Mouse (Mus musculus) liver, embryonic 14.5 days (tissue): Measurements from ENCODE around the gene Abca4.

Source experiments
- CTCF ChIP-seq: IDR thresholded peaks from 2 replicates; pipeline ENCODE4 v1.5.1; 2016; ENCODE audit warnings: antibody characterized with exemption, low read depth, control low read depth
- EP300 ChIP-seq: IDR thresholded peaks from 2 replicates; pipeline ENCODE4 v1.6.1; 2016; ENCODE audit warnings: antibody characterized with exemption, low read depth

GRCm38 (mm10) chr3:122120217-122120616 lies 76.0 kb downstream of the Abca4 start:
- no peak for TF ChIP-seq EP300
- TF ChIP-seq CTCF = no peak
